Mouse (Mus musculus) kidney, postnatal 14 days (tissue): ENCODE measurements around the gene Sirt5.

Experiments used
- DNase-seq: peaks from one replicate; pipeline ENCODE4 v3.0.0; 2022; ENCODE audit warnings: mixed read lengths

Sirt5 gene

GRCm38 (mm10) chr13:43364985-43365824 lies at the start of gene Sirt5:
Sirt5 (plus strand) TSS chr13:43365496.
- peak; percentile 93 for DNase-seq

DNA sequence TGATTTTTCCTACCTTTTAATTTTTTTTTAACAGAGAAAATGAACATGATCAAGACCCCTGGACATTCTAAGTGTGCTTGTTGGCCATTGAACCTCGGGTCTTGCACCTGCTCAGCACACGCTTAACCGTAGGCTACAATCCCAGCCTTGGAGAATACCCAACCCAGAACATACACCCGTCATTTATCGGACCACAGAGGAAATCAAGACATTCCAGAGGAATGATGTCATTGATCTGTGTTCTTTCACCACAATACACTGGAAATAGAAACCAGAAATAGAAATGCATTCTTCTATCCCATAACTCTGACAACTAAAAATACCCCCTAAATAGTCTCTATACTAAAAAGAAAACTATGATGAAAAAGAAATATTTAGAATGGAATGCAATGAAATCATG lies 47.9 kb upstream of the Sirt5 start:
- DNase-seq, result no peak

- DNase-seq, result no peak
Measured at GRCm38 (mm10) chr13:43319396-43319795, 45.9 kb upstream of the Sirt5 start.

GRCm38 (mm10) chr13:43321492-43321891 lies 43.8 kb upstream of the Sirt5 start:
- DNase-seq, result no peak

DNA sequence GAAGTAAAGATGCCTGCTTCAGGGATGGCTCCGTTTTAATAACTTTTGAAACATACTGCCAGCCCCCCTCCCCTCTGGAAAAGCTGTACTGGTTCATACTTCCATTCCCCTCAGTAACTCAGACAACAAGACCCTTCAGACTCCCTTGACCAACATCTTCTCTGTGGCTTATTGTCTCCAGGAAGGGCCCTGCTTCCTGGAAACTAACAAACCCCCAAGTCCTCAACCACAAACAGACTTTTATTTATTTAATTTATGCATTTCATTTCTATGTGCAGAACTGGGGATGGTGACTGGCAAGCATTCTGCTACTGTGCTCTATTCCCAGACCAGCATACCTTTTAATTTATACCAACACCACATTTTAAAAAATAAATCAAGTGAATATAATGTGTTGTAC lies 39.9 kb upstream of the Sirt5 start:
- no peak for DNase-seq

- no peak for DNase-seq
Measured at GRCm38 (mm10) chr13:43331721-43332444, 33.4 kb upstream of the Sirt5 start.

DNA sequence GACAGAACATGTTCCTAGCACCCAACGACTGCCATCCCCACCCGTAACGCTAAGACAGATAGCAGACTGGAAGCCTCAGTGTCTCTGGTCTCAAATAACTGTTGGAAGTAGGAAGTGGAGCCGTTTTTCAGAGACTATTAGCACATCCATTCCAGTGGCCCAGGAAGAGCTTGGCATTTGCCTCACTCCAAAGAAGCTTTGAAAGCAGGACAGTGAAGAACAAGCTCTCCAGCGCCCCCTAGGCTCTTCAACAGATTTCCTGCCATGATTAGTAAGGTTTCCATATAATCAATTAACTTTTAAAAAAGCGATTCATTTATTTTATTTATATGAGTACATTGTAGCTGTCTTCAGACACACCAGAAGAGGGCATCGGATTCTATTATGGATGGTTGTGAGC lies 32.7 kb upstream of the Sirt5 start:
- DNase-seq, result no peak

DNA sequence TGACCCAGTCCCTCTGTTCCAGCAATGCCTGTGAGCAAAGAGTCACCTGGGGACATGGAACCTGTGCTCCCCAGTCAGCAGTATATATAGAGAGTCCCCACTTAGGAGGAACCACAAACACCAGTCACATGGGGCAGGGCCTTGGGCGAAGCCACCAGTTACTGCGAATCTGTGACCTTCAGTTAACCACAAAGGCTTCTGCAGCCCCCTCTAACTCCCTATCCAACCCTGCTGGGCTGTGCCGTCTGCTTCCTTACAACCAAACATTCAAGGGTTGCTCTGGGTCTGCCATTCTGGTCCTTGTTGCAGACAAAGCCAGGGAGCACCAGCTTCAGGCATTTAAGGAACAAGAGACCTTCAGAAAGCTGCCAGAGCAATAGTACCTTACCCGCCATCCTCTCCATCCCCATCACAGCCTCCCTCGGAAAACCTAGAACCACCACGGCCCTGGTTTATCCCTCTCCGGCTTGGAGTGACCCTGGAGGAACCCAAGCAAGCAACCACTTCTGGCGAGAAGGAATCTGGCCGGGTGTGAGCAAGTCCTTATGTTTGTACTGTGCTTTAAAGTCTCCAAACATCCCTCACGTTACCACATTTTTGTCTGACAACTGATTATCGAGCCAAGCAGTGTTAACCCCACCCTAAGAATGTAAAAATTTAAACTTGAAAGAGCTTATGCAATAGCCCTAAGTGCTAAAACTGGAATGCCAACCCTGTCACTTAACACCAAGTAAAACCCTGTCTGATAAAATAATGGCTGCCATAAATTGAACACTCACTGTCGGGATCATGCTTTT lies 28.7 kb upstream of the Sirt5 start:
- DNase-seq, result no peak

DNA sequence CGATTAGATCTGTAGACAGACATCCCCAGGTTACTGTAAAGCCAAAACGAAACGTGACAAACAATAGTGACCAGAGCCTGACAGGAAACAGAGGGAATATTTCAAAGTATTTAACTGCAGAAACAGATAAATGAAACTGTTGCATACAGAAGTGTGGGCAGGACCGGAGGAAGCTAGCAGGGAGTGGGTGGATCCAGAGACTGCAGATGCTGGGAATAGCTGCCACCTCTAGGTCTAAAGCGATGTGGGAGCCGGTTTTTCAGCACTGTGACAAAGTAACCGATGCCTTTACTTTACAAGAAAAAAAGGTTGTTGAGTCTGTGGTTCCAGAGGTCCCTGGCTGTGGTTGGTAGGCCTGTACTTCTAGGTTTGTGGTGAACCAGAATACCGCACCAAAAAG lies 27.3 kb upstream of the Sirt5 start:
- DNase-seq, result no peak

DNA sequence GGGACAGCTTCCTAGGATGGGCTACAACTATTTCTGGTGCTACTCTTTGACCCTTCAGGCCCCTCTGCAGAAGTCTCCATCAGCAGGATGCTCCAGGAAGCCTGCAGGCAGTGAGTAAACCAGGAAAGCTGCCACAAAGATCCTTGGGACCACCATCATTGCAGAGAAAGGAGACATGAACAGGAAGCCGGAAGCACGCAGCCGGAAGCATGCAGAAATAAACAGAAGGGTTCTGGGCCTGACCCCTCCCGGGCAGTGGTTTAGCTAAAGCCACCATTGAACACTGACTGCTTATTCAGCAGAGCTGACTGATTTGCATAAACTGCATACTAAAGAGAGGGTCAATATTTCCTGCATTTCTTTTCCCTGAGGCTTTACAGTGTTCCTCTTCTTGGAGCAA lies 26.7 kb upstream of the Sirt5 start:
- peak; percentile 29 for DNase-seq

GRCm38 (mm10) chr13:43346825-43347224 lies 18.5 kb upstream of the Sirt5 start:
- DNase-seq, result no peak

- no peak for DNase-seq
Measured at GRCm38 (mm10) chr13:43349376-43349775, 15.9 kb upstream of the Sirt5 start.

GRCm38 (mm10) chr13:43350489-43351169 lies 14.7 kb upstream of the Sirt5 start:
- DNase-seq, result peak; percentile 12

DNA sequence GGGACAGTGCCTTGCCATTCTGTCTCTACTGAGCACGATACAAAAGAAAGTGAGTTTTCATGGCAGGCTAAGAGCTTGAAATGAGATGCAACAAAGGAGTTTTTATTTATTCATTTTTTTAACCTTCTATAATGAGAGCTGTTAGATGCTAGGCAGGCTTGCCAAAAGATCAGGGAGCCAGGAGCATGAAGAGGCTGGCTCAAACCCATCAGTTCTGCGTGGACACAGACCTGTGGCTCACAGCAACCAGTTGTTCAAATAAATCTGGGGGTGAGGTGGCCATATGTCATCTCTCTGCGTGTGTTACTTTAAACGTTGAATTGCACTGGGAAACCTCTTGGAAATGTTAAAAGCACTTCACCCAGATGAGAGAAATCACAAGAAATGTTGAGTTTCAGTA lies 11.9 kb upstream of the Sirt5 start:
- DNase-seq, result no peak

- no peak for DNase-seq
Measured at GRCm38 (mm10) chr13:43354362-43354761, 10.9 kb upstream of the Sirt5 start.

- DNase-seq, result no peak
Measured at GRCm38 (mm10) chr13:43356346-43357125, 8.8 kb upstream of the Sirt5 start.

- no peak for DNase-seq
Measured at GRCm38 (mm10) chr13:43360534-43360933, 4.8 kb upstream of the Sirt5 start.

- DNase-seq, result peak; percentile 61
Measured at GRCm38 (mm10) chr13:43362353-43362752, 2.9 kb upstream of the Sirt5 start.

GRCm38 (mm10) chr13:43365825-43366184 lies 509 bp downstream of the Sirt5 start:
- DNase-seq, result no peak

DNA sequence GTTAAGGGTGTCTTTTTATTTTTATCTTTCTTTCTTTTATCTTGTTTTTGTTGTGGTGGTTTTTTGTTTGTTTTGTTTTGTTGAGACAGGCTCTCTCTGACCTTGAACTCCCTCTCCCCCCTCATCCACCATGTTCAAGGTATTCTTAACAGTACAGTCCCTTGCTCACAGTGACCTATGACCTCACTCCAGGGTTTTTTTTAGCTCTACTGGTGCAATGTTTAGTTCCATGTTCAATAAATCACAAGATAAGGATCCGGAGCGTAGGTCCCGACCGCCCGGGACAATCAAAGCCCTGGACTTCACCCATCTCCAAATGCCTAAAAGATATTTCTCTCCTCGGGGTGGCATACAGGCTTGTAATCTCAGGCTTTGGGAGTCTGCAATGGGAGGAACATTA lies 4.8 kb downstream of the Sirt5 start:
- no peak for DNase-seq

GRCm38 (mm10) chr13:43372892-43373291 lies 7.6 kb downstream of the Sirt5 start:
- no peak for DNase-seq

GRCm38 (mm10) chr13:43374205-43374604 lies 8.9 kb downstream of the Sirt5 start:
- DNase-seq, result no peak
